Mouse (Mus musculus) forebrain, embryonic 13.5 days (tissue): Measurements from ENCODE around the gene Rad23b. TPM values are rescaled to one million over a fixed set of nuclear protein-coding genes. Genes with fewer than 3 reads are reported as not detected.
A peak's percentile ranks its signal among the peaks of the same experiment; 100 is the strongest.
"Not testable (repeated sequence)": the region's sequence is repeated elsewhere in the genome, so short reads cannot be mapped to it uniquely, and the experiment has no call there.

ENCODE experiments used
- ATAC-seq: fragments of 200-750 bp; cut with Nextera tagmentation; 2 replicates; pipeline ENCODE4 v1.8.0; 2017
- H3K27ac ChIP-seq: fragments of 300-500 bp; sonication (generic); 2 replicates; pipeline ENCODE4 v1.5.1; 2015; ENCODE audit warnings: inconsistent platforms, mild to moderate bottlenecking, moderate library complexity
- H3K27me3 ChIP-seq: fragments of 300-500 bp; sonication (generic); 2 replicates; pipeline ENCODE4 v1.6.1; 2015; ENCODE audit warnings: mild to moderate bottlenecking, inconsistent platforms
- H3K36me3 ChIP-seq: fragments of 300-500 bp; sonication (generic); 2 replicates; pipeline ENCODE4 v1.6.1; 2015; ENCODE audit warnings: mild to moderate bottlenecking, inconsistent platforms; ENCODE audit not compliant: poor library complexity, severe bottlenecking
- H3K4me1 ChIP-seq: fragments of 300-500 bp; sonication (generic); 2 replicates; pipeline ENCODE4 v1.6.1; 2015; ENCODE audit warnings: inconsistent platforms
- H3K4me2 ChIP-seq: fragments of 300-500 bp; sonication (generic); 2 replicates; pipeline ENCODE4 v1.6.1; 2015; ENCODE audit warnings: inconsistent platforms, mild to moderate bottlenecking, moderate library complexity
- H3K4me3 ChIP-seq: fragments of 300-500 bp; sonication (generic); 2 replicates; pipeline ENCODE4 v1.5.1; 2015; ENCODE audit warnings: mild to moderate bottlenecking, inconsistent platforms
- H3K9ac ChIP-seq: fragments of 300-500 bp; sonication (generic); 2 replicates; pipeline ENCODE4 v1.6.1; 2015; ENCODE audit warnings: mild to moderate bottlenecking, inconsistent platforms
- H3K9me3 ChIP-seq: fragments of 300-500 bp; sonication (generic); replicated peaks from 2 replicates; pipeline ENCODE4 v1.6.1; 2016; ENCODE audit warnings: inconsistent platforms
- WGBS: fragments of 180-500 bp; shearing (Covaris S2); methylation state at CpG from one replicate; pipeline ENCODE4 v1.1.7; 2015; 5-methylcytosine and 5-hydroxymethylcytosine counted together
- polyA plus RNA-seq: library from polyadenylated mRNA; unstranded; fragments of >200 nt; fragmentation: Nextera tagmentation; extraction: Ambion mirVana; gene quantifications from 2 replicates; pipeline ENCODE4 v1.2.1, GENCODE M21; 2015

Rad23b gene
- 86.2 and 89.5 TPM in 2 replicates for polyA plus RNA-seq

GRCm38 (mm10) chr4:55349452-55350218, at the start of gene Rad23b:
Rad23b (plus strand) TSS chr4:55350043.
- Histone ChIP-seq H3K4me3 (peak within 1 kb of the TSS; percentile 99), H3K36me3 (no peaks in the 10 kb centered on the region), H3K9me3 (no peaks in the 10 kb centered on the region), H3K27ac (peak within 1 kb of the TSS; percentile 92), H3K9ac (peak within 1 kb of the TSS; percentile 95), H3K4me2 (peak within 1 kb of the TSS; percentile 76), H3K27me3 (no peaks in the 10 kb centered on the region), H3K4me1 (peaks cover 34% of the 10 kb centered on the region)
- ATAC-seq, result peak; percentile 99
- WGBS, result under 1% methylated on average over 77 of the region's 77 CpGs

DNA sequence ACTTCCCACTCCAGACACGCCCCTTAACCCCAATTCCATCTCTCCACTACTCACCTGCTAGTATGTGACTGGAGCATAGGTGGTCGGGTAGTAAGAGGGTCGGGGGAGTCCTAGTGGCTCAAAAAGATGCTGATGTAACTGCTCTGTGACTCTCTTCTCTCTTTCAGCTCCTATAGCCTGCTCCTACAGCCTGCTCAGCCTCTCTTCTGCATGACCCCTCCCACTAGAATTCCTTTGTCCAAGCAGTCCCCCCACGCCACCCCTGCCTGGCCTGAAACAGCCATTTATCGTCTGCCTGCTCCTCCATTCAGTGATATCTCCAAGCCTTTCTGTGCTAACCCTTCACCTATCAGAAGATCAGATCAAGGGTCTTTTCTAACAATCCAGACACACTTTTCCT, 45.7 kb upstream of the Rad23b start:
- Histone ChIP-seq H3K36me3 (no peaks in the 10 kb centered on the region), H3K9me3 (peaks cover 9% of the 10 kb centered on the region; the same call in 1 of the 2 replicates), H3K27me3 (no peaks in the 10 kb centered on the region), H3K9ac (no peak overlapping the region), H3K4me3 (no peak overlapping the region), H3K4me1 (no peaks in the 10 kb centered on the region), H3K4me2 (no peak overlapping the region), H3K27ac (no peak overlapping the region)
- 80% methylated on average over 5 of the region's 5 CpGs for WGBS
- no peak for ATAC-seq

- H3K36me3 ChIP-seq, result no peaks in the 10 kb centered on the region
- no peak overlapping the region for H3K27ac ChIP-seq
- no peak overlapping the region for H3K4me3 ChIP-seq
- H3K27me3 ChIP-seq, result no peaks in the 10 kb centered on the region
- no peak overlapping the region for H3K4me2 ChIP-seq
- H3K4me1 ChIP-seq, result no peaks in the 10 kb centered on the region
- WGBS, result 71% methylated on average over 4 of the region's 4 CpGs
- peaks cover 9% of the 10 kb centered on the region; the same call in 1 of the 2 replicates for H3K9me3 ChIP-seq
- no peak for ATAC-seq
- H3K9ac ChIP-seq, result no peak overlapping the region
Measured at GRCm38 (mm10) chr4:55306636-55307035, 43.2 kb upstream of the Rad23b start.

DNA sequence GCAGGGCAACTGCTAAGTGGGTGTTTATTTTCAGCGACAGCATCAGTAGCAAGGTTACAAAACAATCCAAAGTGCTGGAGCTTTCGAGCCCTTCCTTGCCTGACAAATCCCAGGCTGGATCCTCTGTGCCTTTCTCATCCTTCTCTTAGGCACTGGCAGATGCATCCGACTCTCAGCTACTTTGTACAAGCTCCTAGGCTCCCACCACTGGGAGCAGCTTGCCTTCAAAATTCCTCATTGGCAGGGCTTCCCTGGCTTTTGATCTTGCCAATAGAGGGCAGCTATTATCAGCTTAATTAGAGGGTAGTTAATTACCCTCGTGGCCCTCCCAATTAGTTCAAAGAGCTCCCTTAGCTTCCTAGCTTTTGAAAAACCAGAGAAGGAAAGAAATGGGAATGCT, 33.1 kb upstream of the Rad23b start:
- H3K27ac ChIP-seq, result no peak overlapping the region
- peak overlapping the region; percentile 34; the same call in 1 of the 2 replicates for H3K9ac ChIP-seq
- no peak overlapping the region for H3K4me3 ChIP-seq
- no peaks in the 10 kb centered on the region for H3K9me3 ChIP-seq
- H3K36me3 ChIP-seq, result no peaks in the 10 kb centered on the region
- no peak overlapping the region for H3K4me2 ChIP-seq
- ATAC-seq, result no peak
- H3K27me3 ChIP-seq, result no peaks in the 10 kb centered on the region
- 25% methylated on average over 4 of the region's 4 CpGs for WGBS
- H3K4me1 ChIP-seq, result peaks cover 5% of the 10 kb centered on the region

DNA sequence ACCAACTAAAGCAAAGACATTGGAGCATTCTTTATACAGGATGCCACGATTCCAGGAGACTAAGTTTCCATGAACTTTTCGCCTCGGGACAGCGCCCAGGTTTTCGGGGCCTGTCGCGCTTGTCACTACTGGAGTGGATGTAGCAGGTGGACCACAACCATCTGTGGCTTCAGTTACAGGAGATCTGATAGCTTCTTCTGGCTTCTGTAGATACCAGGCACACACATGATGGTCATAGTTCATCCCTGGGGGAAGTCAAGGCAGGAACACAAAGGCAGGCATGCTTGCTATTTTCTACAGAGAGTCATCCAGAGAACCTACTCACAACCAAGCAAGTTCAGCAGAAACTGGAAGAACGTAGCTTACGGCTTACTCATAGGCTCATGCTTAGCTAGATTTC, 31.5 kb upstream of the Rad23b start:
- H3K27me3 ChIP-seq, H3K4me3 ChIP-seq, H3K36me3 ChIP-seq, H3K4me2 ChIP-seq, H3K9ac ChIP-seq, H3K4me1 ChIP-seq, H3K27ac ChIP-seq, H3K9me3 ChIP-seq, ATAC-seq: not testable (repeated sequence)
- WGBS, result 96% methylated on average over 9 of the region's 9 CpGs

- WGBS, result 64% methylated on average over 4 of the region's 4 CpGs
Measured at GRCm38 (mm10) chr4:55325786-55326518, 23.9 kb upstream of the Rad23b start.

GRCm38 (mm10) chr4:55327508-55327907, 22.3 kb upstream of the Rad23b start:
- Histone ChIP-seq H3K27ac (no peak overlapping the region), H3K9me3 (no peaks in the 10 kb centered on the region), H3K36me3 (no peaks in the 10 kb centered on the region), H3K4me3 (no peak overlapping the region), H3K27me3 (no peaks in the 10 kb centered on the region), H3K4me2 (no peak overlapping the region), H3K4me1 (no peaks in the 10 kb centered on the region), H3K9ac (no peak overlapping the region)
- no peak for ATAC-seq
- 80% methylated on average over 4 of the region's 4 CpGs for WGBS

More at GRCm38 (mm10) chr4:55325786-55326518, 23.9 kb upstream of the Rad23b start:
- H3K4me2 ChIP-seq, result no peak overlapping the region
- no peak overlapping the region for H3K4me3 ChIP-seq
- no peak overlapping the region for H3K9ac ChIP-seq
- no peaks in the 10 kb centered on the region for H3K9me3 ChIP-seq
- no peaks in the 10 kb centered on the region for H3K36me3 ChIP-seq
- H3K4me1 ChIP-seq, result no peaks in the 10 kb centered on the region
- H3K27me3 ChIP-seq, result no peaks in the 10 kb centered on the region
- no peak overlapping the region for H3K27ac ChIP-seq
- ATAC-seq, result no peak

- H3K36me3 ChIP-seq, result no peaks in the 10 kb centered on the region
- H3K4me2 ChIP-seq, result no peak overlapping the region
- H3K9me3 ChIP-seq, result no peaks in the 10 kb centered on the region
- no peaks in the 10 kb centered on the region for H3K4me1 ChIP-seq
- no peak for ATAC-seq
- H3K27me3 ChIP-seq, result no peaks in the 10 kb centered on the region
- no peak overlapping the region for H3K27ac ChIP-seq
- no peak overlapping the region for H3K4me3 ChIP-seq
- H3K9ac ChIP-seq, result no peak overlapping the region
- 84% methylated on average over 11 of the region's 11 CpGs for WGBS
Measured at GRCm38 (mm10) chr4:55328471-55328870, 21.4 kb upstream of the Rad23b start.

GRCm38 (mm10) chr4:55328928-55329327, 20.9 kb upstream of the Rad23b start:
- H3K27me3 ChIP-seq, ATAC-seq, H3K4me3 ChIP-seq, H3K36me3 ChIP-seq, H3K9me3 ChIP-seq, H3K27ac ChIP-seq, H3K9ac ChIP-seq, H3K4me2 ChIP-seq, H3K4me1 ChIP-seq: not testable (repeated sequence)
- WGBS, result 89% methylated on average over 6 of the region's 7 CpGs

DNA sequence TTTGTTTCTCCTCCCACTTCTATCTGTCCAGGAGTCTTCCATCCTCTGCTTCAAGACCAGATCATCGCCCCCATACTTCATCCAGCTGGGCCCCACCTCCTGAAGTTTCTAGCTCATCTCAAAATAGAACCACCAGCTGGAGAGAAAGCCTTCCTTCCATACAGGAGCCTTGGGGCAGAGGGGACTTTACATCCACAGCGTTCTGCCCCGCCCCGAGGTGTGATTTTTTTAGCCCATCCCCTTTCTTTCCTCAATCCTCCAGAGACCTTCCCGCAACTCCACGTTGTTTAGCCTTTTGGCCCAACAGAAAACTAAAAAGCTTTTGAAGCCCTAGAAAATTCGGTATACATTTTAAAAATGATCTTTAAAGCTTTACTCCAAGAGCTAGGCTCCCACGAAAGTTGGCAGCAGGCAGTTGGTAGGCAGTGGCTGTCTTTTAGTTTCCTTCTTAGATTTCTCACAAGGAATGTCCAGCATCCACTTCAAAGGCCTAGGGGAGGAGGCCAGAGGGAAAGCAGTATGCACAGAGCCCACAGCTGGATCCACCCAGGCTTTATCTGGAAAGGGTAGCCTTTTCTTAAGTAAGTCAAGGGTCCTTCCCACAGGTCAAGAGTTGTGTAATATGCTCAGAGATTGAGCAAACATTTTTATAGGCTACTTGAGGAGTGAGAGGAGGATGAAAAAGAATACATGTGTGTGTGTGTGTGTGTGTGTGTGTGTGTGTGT, 20.1 kb upstream of the Rad23b start:
- Histone ChIP-seq H3K4me3 (no peak overlapping the region), H3K4me1 (no peaks in the 10 kb centered on the region), H3K9ac (no peak overlapping the region), H3K36me3 (no peaks in the 10 kb centered on the region), H3K27me3 (no peaks in the 10 kb centered on the region), H3K4me2 (no peak overlapping the region), H3K9me3 (no peaks in the 10 kb centered on the region), H3K27ac (no peak overlapping the region)
- 87% methylated on average over 8 of the region's 8 CpGs for WGBS
- ATAC-seq, result no peak

DNA sequence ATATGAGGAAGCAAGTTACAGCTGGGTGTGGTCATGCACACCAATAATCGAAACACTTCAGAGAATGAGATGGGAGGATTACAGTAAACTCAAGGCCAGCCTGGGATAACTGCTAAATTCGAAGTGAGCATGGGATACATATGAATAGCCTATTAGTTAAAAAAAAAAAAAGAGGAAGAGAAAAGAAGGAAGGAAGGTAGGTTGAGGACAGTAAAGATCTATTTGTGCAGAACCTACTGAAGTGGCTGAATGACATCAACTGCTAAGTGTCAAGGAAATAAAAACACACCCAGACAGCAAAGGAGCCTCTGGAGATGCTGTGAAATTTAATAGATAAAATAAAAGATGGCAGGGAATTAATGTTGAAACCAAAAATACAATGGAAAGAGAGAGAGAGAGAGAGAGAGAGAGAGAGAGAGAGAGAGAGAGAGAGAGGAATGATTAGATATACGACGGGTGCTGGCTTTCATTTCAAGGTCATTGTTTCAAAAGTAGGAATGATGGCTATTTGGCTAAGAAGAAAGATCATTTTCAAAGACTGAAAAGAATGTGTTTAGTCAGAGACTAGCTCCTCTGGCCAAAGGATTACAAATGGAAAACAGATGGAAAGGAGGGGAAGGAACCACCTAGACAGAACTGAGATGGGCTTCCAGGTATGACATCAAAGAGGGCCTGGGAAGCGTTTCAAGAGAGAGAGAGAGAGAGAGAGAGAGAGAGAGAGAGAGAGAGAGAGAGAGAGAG, 14.6 kb upstream of the Rad23b start:
- H3K27me3 ChIP-seq, result no peaks in the 10 kb centered on the region
- no peak overlapping the region for H3K27ac ChIP-seq
- 78% methylated on average over 5 of the region's 5 CpGs for WGBS
- no peaks in the 10 kb centered on the region for H3K9me3 ChIP-seq
- no peak for ATAC-seq
- H3K4me1 ChIP-seq, result no peaks in the 10 kb centered on the region
- H3K4me3 ChIP-seq, result no peak overlapping the region
- no peak overlapping the region for H3K4me2 ChIP-seq
- H3K36me3 ChIP-seq, result no peaks in the 10 kb centered on the region
- H3K9ac ChIP-seq, result no peak overlapping the region
